Mouse (Mus musculus) layer of hippocampus, postnatal 36 days (tissue): ENCODE measurements at regions not wholly inside any gene's neighbourhood (a gene's known extent, or its start where the extent isn't known, plus 50 kb on each side); places are given as distances from the start of the nearest gene placed in this dataset.

Experiments
- DNase-seq, 2 experiments: peaks; one replicate each; pipeline ENCODE4 v3.0.0; 2022

DNA sequence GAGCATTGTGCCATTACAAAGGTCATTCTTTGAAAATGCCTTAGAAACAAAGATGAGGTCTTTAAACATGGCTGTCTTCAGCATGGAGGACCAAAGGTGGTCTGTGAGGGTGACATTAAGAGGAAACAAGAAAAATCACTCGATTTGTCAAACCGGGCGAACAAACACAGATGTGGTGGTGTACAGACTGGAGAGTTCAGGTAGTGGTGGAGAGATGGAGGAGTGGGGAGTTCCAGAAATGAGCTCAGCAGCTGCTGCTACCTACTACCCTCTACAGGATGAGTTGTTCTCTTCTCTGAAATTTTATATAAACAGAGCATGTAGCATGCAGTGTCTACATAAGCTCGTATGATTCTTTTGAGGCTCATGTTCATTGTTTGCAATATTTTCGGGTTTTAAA is 215.6 kb downstream of the Cog6 start:
- no peak for DNase-seq

DNA sequence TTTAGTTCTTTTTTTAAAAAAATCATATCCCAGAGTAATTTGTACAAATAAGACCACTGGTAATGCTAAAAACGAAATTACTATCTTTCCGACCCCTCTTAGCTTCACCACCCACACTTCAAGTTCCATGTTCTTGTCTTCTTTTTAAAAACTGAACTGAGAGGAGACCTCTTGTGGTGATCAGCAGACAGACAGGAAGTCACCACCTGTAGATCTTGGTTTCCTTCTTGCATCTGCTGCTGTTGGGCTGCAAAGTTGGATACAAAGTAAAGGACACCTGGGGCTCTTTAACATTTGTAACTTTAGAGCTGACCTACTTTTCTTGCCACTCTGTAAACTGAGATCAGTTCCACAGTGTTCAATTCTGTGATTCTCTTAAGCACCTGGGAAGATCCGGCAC is 216.4 kb downstream of the Cog6 start:
- no peak for DNase-seq

DNA sequence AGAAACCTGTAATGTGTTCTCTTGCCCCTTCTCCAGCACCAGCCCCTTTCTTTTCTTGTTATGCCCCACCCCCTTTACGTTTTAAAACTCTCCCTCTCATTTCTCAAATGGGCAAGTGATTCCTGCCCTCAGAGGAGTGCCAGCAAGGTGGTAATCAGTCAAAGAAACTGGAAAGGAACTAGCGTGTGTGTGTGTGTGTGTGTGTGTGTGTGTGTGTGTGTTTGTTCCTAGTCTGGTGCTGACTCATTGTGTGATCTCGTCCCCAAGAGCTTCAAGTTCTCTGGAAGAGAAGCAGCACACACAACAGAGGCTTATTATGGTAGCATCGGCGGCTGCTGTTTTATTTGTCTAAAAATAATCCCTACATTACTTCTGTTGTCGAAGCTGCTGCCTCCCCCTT is 219.2 kb downstream of the Cog6 start:
- DNase-seq = no peak

DNA sequence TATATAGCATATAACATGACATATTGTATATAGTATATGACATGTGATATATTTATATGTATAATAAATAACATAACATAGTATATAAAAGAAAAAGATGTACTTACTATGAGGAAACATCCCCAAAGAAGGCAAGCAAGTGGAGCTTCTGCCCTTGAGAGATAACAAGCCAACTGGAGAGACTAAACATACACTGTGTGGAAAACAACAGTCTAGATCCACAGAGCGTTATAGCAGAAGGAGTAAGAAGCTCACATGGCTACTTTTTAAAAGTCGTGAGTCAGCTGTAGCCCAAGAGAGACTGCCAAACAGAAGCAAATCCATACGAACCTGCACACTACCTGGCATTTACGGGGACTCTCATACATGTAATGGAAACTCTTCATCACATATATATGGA is 219.9 kb downstream of the Cog6 start:
- DNase-seq = no peak

DNA sequence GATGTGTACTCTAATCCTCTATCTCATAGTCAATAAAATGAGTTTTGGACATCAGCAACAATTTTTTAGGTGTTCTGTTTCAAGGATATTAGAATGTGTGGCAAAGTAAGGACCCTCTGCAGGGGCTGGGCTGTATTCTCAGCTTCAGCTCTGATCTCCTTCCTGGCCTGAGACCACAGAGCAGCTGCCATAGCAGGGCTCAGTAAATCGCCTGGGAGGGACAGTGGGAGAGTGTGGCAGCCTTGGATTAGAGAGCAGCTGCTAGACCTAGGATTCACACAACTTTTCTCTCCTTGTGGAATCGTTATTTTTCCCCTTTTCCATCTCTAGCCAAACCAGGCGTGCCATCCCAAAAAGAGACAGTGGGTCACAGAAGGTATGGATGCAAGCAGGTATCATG is 222.8 kb downstream of the Cog6 start:
- no peak for DNase-seq

DNA sequence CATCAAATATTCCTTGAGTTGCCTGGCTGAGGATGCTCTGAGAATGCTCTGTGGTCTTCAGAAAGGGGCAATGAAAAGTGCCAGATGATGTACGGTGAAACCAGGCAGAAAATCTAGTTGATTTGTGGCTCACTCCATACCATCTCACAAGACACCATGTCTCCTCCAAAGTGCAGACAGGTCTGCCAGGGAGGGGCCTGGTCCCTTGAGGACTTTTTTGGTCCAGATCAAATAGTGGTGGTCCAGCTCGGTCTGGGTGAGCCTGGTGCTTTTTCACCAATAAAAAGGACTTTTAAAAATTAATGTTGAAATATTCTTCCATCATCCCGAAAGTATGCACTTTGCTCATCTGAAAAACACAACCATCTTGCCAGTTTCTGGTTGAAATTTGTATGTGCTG is 224.2 kb downstream of the Cog6 start:
- no peak for DNase-seq

DNA sequence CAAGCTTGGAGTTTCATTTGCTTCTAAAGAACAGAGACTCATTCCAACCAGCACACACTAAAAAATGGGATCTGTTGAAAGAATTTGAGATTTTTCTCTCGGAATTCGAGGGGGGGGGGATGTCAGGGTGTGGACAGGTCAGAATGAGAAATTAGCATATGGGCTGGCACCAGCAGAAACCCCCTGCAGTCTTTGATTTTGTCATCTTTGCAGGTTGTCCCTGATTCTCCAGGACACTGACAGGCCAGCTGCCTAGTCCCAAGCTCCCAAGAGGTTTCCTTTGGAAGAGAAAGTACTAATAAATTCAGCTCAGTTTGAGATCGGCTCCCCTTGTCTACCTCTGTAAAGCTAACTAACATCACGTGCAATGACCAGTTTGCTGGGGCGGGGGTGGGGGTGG is 224.9 kb downstream of the Cog6 start:
- no peak for DNase-seq

DNA sequence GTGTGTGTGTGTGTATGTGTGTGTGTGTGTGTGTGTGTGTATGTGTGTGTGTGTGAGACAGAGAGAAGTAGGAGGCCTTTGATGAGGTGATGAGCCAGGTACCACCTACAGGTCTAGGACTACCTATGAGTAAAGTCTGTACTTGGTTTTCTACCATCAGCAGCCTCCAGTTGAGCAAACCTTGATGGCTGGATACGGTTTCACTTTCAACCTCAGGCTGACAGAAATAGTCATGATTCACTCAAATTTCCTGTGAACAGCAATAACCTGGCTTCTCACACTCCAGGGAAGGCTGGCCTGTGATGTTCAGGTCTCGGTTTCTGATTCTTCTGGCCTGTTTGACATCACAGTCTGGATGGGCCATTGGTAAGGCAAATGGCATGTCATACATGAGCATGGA is 226.1 kb downstream of the Cog6 start:
- DNase-seq = no peak

DNA sequence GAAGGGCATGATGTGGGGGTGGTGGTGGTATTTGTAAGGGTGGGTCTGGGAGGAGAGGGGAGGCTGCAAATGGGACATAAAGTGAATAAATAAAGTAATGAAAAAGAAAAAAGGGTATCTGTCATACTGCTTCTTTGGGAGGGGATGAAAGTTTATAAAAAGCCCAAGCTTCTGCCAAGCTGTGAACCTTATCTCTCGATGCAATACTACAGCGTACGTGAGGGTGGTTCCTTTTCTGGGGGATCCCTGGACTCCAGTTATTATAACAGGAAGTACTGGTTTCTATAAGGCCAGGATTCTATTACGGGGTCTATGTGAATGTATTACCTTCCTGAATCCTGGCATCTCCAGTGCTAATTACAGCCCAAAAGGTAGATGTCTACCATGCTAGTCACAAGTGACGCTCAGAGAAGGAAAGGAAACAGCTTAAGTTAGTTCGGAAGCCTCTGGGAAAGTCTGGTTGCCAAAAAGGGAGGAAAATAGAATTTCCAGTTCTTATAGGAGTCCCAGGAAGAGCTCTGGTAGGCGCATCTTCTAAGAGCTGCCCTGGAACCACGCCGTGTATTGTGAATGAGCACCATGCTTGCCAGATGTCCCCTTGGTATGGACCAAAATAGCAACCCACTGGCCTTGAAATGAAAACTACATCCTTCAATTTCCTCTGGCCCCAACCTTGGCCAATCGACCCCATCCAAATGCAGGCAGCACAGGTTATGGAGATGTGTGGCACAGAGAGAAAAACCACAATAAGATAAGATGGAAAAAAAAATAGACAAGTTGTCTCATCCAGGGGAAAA is 228.9 kb downstream of the Cog6 start:
- DNase-seq = no peak

DNA sequence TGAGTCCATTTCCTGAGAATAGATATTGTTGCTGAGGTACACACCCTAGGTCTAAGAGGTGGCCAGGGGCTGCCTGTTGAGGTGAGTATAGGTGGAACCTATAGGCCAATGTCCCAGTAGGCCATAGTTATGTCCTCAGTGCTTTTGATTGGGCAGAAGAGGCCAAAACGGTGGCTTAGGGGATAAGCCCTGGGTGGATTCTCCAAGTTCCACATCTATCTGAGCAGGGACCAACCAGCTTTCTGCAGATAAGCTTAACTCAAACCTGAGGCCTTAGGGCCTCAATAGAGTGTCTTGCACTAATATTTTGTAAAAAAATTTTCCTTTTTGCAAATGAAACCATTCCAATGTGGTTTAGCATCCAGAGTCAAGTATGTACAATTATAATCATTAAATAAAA is 231.4 kb downstream of the Cog6 start:
- no peak for DNase-seq

DNA sequence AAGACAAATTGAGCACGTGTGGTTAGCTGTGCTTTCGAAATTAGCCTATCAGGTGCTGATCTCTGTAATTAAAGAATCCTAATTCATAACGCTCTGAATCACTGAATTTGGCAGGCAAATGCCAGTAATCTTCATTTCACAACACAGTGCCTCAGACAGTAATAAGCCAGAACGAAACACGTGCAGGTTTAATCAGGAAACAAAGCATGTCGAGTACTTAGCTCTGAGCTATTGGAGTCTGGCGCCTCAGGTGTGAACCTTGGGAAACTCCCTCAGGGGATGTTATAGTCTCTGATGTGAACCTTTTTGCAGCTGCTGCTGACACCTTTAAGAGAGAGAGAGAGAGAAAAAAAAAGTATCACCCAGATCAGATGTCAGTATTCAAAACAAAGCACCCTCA is 232.6 kb downstream of the Cog6 start:
- no peak for DNase-seq

DNA sequence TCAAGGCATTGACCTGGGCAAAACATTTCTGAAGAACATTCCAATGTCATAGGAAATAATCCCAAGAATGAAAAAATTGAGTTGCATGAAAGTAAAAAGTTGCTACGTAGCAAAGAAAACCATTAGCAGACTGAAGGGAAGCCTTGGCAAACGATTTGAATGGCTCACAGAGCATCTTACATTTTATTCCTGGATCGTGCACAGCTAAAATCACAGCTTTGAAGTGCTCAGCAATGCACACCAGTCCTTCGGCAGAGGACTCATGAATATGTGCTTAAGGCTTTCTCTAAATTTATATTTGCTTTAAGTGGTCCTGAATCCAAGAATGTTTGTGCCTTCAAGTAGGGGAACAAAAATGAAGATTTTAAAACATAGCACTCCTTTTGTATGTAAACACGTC is 234.5 kb downstream of the Cog6 start:
- DNase-seq = no peak

DNA sequence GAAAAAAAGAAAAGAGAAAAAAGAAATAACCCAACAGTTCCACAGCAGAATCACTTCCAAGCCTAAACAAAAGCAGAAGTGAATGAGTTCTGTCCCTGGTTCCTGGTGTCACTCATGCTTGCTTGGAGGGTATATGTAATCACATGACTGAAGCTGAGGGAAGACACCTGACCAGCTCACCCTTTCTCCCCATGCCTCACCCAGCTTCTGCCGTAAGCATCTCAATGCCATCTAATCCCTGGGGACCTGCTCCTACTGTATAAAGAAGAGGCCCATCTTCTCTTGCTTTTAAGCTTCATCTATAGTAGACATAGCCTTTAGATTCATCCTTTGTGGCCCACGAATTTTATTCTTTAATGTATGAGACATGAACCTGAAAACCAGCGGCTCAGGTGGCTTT is 235.5 kb downstream of the Cog6 start:
- DNase-seq = no peak

DNA sequence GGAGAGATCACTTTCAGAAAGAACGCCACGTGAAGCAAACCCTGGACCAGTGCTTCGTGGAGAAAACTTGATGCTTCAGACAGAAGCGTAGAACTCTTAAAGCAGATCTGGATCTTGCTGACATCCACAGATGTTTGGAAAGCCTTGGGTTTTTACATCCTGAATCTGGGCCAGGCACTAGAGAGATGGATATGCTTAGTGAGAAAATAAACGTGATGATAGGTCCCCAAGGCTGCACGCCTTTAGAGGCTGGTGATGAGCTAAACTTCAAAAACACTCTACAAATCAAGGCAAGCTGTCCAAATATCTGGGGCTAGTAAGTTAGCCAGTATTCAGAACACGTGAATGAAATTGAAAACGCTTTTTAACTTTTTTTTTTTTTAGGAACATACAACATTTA is 236.7 kb downstream of the Cog6 start:
- no peak for DNase-seq

DNA sequence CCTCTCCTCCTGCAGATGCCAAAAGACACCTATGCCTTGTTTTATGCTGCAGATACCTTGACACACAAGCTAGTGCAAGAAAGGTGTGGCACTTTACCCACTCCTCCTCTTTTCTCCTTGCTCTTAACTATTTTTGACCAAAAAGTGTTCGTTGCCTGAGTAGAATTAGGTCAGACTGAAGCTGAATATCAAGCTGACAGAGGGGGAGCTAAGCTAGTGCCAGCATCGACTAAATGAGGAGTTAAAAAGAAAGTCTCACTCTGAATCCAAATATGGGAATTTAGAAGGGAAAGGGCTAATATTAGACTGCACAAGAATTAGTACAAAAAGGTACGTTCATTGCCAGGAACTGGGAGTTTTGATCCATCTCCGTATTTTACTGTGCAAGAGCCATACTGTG is 241.2 kb downstream of the Cog6 start:
- DNase-seq = no peak

DNA sequence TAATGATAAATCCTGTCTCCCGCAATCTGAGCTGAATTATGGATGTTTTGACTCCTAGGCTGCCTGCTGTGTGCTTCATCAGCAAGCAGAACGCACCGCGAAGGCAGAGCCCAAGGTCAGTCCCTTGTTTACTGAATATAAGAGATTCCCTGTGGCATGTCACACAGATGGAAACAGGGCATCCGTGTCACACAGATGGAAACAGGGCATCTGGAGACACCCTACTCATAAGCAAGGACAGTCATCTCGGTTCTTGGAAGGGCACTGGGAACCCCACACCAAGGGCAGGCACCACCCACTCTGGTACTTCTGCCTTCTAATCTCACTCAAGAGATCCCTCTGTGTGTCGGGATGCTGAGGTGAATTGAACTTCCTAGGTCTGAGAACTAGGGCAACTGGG is 241.9 kb downstream of the Cog6 start:
- no peak for DNase-seq

DNA sequence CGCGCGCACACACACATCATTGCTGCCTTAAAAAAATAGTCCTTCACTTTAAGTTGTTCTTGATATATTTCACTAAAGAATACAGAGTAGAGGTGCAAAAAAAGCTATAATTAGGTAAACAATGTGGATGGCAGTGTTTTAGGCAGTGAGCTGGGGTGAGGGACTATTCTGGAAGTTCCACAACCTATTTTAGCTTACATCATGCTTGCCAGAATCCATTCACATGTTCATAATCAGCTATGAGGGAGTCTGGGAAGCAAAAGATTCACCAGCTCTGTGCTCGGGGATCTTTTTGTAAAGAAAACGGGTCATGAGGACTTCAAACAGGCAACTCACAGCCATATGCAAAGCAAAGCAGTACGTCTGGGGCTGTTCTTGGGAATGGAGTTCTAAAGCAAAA is 242.3 kb downstream of the Cog6 start:
- no peak for DNase-seq

DNA sequence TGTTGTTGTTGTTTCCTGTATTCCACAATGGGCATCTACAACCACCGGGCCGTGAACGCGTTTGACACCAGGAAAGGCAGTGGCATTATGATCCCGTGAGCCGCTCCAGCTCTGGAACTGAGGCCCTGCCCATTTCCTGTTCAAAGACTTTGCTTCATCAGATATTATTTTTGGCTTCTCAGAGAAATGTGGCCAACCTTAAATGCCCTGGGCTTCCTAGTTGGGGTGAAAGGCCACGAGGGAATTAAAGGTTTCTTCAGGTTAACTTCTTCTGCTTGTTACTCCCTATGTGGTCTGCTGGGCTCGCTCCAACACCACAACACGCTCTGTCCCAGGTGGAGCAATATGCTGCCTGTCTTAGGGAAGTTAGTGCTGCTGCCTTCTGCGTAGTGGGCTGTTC is 249.8 kb downstream of the Cog6 start:
- DNase-seq = no peak

DNA sequence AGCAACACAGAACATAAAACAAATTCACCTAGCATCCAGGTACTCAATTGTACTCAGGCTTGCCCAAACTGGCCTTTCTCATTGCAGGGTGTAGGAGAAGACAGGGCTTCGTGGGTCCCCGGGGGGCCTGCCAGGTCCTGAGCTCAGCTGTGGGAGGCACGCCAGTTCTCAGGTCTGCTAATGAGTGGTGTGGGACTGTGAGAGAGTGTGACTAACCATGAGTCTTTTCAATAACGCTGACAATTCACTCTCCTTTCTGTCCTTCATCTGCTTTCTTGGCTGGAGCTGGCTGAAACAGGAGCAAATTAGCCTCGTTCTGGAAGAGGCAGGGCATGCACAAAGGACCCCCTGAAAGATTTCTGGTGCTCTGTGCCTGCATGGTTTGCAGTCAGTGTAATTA is 250.2 kb downstream of the Cog6 start:
- peak; percentile 22 to 47 for DNase-seq

DNA sequence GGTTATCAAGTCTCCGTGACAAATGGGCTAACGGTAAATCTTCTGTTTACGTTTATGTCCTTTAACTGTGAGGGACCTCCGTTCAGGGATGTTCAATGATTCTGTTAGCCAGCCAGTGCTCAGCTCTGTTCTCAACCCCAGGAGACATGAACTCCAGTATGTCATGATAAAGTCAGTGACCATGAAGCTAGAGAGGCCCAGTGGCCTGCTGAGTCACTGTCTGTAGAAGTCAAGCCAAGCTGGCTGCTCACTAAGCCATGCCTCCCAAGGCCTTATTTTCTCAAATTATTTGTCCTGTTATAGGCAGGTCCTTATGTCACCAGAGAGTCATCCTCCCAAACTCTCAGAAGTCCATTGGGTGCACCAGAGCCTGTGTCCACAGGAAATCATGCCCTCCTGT is 252.9 kb downstream of the Cog6 start:
- no peak for DNase-seq

DNA sequence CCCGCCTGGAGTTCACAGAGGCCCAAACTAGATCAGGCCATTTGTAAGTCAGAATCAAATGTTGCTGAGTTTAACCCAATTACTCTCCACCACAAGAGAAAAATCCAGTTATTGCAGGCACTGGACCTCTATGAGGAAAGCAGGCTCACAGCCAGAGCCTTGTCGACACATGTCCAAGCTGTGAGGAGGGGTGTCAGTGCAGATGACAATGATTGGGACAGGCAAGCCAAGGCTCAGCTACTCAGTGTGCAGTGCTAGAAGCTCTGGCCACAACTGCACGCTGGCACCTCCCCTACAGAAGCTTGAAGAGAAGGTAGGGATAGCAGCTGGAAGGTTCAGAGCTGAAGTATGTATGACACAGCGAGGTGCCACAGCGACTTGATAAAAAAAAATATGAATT is 253.4 kb downstream of the Cog6 start:
- DNase-seq = no peak

DNA sequence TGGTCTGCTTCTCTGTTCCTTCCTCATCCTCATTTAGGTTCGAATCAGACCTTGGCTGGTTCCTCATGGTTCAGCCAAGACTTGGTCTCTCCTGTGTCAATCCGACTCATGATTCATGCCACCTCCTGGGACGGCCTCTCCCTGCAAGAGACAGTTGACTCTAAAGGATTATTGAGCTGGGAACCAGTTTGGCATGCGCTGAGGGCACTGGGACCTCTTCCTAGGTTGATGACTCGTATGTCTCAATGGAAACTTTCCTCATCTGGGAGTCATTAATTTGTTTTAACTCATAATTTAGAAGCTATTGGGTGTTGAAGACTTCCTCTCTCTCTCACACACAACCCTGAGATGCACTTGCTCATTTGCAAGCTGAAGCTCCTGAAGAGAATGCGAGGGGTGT is 254.5 kb downstream of the Cog6 start:
- no peak for DNase-seq

DNA sequence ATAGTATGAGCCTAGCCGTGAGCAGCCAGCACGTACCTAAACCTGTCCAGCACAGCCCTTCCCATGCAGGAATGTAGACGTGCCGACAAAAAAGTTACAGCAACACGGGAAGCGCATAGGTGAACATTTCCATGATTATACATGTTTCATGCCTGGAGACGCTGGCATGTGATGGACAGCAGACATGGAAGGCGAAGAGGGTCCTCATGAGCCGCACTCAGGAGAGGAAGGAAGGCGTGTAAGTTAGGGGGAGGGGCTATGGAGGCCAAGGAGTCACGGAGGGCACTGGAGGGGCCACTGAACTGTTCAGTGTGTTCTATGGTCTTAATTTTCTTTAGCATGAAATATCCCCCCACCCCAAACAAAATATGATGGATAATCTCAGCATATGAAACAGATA is 257.2 kb downstream of the Cog6 start:
- no peak for DNase-seq

DNA sequence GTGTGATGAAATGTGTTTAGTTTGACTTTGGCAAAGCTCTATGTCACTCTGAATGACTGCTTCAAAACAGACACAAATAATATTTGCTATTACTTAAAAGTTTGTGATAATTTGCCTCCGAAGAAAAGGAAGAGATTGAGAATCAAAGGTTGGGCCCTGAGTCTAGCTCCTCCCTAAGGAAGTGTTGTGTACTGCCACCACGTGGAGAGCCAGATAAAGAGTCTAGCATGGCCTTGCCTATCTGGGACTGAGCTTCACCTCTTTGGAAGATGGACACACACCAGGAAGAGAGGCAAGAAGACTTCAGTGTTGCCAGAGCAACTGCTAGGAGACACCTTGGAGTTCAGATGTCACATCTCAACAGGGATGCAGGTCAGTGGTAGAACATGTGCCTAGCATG is 258.5 kb downstream of the Cog6 start:
- peak in 1 of 2 experiments; percentile 20 for DNase-seq

DNA sequence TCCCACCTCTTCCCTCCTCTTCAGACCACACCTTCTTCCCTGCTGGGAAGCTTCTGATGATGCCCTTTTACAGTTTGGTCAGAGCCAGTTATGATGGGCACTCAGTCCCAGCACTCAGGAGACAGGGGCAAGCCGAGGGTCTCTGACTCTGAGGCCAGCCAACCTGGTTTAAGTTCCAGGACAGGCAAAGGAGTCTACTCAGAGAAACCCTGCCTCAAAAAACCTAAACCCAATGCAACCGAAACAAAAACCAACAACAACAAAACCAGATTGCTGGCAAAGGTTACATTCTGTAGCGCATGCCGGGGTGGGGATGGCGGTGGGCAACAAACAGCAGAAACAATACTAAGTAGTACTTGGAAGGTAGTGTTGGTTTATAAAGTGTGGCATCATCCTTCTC is 260.2 kb downstream of the Cog6 start:
- DNase-seq = no peak
